Mouse (Mus musculus) cerebellum, adult 18-20 months (tissue): ENCODE data around the gene Xrcc4.
A peak's percentile ranks its signal among the peaks of the same experiment; 100 is the strongest.
"Not testable (repeated sequence)": the region's sequence is repeated elsewhere in the genome, so short reads cannot be mapped to it uniquely, and the experiment has no call there.

Source experiments
- DNase-seq, 2 experiments: peaks; one replicate each; pipeline ENCODE4 v3.0.0; 2021

The Xrcc4 gene

DNA sequence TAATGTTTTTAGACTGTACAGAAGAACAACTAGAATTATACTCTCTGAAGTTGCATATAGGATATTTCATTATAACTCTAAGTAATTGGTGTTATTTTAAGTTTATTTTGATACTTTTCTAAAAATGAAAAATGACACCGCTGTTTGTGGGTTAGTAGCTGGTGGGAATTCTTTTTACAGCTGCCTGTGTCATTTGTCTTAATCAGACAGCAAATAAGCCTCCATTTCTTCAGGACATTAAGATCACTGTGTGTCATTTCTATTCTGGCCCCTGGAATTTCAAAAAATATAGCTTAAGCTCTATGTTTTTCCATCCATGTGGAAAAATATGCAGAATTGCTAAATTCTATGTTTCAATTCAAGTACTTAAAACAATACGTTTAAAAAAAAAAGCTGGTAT, 287.5 kb downstream of the Xrcc4 start:
- no peak for DNase-seq

- DNase-seq, result no peak
Observed at GRCm38 (mm10) chr13:89797721-89798120, 291.7 kb downstream of the Xrcc4 start.

GRCm38 (mm10) chr13:89791475-89791874, 297.9 kb downstream of the Xrcc4 start:
- DNase-seq, result no peak

GRCm38 (mm10) chr13:89782886-89783285, 306.5 kb downstream of the Xrcc4 start:
- DNase-seq, result no peak

DNA sequence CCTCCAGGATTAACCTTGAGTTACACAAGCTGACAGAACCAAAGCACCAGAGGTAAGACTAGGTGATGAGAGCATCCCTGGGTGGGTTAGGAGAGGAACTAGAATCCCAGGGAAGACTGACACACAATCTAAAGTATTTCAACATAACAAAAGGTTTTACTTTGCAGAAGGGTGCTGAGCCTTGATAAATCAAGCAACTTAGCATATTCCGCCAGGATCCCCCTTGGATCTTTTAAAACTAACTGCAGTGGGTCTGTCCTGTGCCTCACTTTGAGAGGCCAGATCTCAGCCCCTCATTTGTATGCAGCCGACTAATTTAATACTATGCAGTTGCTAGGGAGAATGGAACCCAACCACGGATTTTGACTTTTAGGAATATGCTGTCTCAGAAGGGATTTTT, 309.1 kb downstream of the Xrcc4 start:
- no peak for DNase-seq

GRCm38 (mm10) chr13:89779208-89779911, 310.0 kb downstream of the Xrcc4 start:
- peak; percentile 53 to 56 for DNase-seq

GRCm38 (mm10) chr13:89777764-89778163, 311.6 kb downstream of the Xrcc4 start:
- DNase-seq, result no peak

- DNase-seq, result no peak
Observed at GRCm38 (mm10) chr13:89777146-89777545, 312.3 kb downstream of the Xrcc4 start.

- no peak for DNase-seq
Observed at GRCm38 (mm10) chr13:89766551-89766950, 322.9 kb downstream of the Xrcc4 start.

DNA sequence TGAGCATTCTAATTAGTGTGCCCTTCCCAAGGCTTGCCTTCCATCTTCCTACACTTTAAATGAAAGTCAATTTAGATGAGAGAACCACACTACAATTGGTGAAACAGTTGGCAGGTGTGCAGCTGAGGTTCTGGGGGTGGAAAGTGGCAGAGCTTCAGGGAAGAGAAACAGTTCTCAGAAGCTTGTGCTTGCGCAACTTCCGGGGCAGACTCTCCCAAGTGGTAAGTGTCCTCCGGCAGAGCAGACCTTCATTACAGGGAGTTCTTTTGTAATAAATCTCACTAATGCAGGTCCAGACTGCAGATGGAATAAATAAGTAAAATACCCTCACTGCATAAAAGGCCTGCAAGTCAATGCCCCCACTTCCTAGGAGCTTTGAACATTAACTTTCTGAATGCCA, 323.4 kb downstream of the Xrcc4 start:
- DNase-seq, result no peak

DNA sequence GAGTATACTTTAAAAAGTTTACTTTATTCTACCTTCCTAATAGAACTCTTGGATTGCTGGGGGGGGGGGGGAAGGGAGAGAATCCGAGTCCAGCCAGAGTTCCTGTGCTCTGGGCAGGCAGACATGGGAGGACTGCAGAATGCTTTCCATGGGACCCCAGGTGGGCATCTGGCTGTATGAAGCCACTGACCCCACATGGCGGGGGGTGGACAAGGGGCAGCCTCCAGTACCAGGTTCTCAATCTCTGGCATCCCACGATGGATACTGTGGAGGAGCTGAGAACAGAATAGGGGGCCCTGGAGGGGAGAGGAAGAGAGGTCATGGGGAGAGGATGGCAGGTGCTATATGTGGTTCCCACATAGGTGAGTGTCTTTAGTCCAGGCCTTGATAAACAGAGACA, 327.1 kb downstream of the Xrcc4 start:
- DNase-seq, result no peak

DNA sequence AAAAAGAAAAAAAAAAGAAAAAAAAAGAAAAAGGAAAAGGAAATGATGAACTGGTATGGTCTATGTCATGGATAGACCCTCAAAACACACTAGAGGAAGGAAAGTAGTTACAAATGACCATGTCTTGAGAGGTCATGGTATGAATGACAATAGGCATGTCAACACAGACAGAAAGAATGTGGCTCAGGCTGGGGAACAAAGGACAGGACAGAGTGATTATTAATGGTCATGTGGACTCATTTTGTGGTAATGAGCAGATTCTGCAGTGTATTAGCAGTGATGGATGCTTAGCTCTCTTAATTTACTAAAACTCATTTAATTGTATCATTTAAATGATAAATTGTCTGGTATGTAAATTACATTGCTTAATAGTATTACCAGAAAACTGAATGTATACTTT, 333.1 kb downstream of the Xrcc4 start:
- DNase-seq, result no peak

DNA sequence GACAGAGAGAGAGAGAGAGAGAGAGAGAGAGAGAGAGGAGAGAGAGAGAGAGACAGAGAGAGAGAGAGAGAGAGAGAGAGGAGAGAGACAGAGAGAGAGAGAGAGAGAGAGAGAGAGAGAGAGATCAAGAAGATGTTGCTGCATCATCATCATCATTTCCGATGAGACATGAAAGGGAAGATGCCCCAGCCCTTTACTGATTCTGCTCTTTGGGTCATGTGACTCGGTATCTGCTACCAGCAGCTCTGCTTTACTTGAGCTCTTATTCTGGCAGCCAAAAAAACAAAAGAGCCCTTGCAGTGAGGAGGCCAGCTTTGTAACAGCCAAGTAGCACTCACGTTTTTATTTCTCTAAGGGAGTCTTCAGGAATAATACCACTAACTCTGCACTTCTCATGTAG, 338.8 kb downstream of the Xrcc4 start:
- DNase-seq, result not testable (repeated sequence)

GRCm38 (mm10) chr13:89743201-89743600, 346.2 kb downstream of the Xrcc4 start:
- no peak for DNase-seq

DNA sequence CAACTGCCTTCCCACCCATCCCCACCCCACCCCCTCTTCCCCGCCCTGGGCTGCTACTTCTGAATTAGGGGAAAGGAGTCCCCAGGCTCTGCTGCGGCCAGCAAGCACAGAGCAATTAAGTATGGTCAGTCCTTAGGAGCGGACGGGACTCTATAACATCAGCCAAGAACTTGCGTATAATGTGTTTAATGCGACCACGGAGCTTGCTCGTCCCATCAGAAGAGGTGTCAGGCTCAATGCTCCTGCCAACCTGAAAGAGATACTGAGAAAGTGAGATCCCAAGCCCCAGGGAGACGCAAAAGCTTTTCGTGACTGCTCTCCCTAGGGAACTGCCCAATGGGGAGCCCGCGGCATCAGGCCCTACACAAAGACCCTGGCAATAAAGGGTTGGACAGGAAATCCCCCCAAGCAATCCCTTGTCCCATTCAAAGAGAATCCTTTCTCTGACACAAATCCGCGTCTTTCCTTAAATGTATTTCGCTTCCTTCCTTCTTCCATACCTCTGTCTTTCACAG, 346.7 kb downstream of the Xrcc4 start:
- no peak for DNase-seq

GRCm38 (mm10) chr13:89741766-89742685, 347.4 kb downstream of the Xrcc4 start, which contains the start of gene Vcan:
Vcan (minus strand) TSS chr13:89742509.
- peak; percentile 5 to 21 for DNase-seq

DNA sequence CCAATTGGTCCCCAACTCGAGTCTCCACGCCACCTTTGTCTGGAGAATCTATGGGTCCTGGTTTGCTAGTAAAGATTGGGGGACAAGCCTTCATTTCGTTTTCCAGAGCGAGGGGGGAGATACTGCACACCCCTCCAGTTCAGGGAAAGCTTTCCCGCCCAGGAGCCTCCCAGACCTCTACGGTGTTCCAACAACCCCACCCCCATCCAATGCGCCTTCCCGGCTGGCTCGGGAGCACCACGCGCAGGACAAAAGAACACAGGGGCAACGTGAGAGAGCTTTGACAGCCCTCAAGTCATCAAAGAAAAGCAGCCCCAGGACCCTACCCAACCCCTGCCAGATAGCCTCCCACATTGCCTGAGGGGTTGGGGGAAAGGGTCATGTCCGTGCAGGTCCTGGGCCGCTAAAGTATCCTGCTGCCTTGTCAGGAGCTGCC, 348.3 kb downstream of the Xrcc4 start:
- peak; percentile 6 to 15 for DNase-seq

DNA sequence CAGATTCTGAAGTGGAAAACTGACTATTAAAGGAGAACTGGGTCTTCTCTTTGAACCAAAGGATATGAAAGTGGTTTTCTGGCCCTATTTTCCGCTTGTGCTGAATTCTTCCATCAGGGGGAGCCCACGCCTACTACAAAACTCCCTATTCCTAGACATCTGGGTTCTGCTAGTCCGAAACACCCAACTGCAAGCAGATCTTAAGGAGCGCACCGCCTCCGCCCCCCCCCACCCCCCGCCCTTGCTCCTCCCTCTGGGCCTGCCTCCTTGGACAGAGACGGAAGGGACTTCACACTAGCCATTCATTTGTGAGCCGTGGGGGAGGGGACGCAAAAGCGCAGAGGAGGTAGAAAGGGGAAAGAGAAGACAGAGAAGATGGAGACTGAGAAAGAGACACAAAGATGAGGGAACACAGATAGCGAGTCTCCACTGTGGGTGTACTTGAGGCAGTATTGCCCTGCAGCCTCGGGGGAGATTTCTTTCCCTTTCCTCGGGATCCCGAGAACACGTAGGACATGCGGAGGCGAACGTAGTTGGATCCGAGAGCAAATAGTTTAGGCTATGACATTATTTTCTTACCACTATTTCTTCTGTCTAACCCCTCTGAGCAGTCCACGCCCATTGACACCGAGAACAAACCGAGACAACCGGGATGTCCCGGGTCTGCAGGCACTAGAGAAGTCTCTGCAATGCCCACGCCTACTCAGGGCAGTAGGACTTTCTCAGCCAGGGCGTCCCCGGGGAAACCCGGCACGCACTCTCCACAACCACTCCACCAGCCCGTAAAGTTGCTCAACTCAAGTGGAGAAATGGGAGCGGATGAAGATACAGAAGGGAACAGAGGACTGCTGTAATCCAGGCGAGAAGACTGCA, 348.9 kb downstream of the Xrcc4 start:
- DNase-seq, result peak; percentile 32 to 34

GRCm38 (mm10) chr13:89739696-89740242, 349.6 kb downstream of the Xrcc4 start:
- no peak for DNase-seq

GRCm38 (mm10) chr13:89738776-89739695, 350.4 kb downstream of the Xrcc4 start:
- DNase-seq, result peak; percentile 16 to 22

GRCm38 (mm10) chr13:89738275-89738674, 351.1 kb downstream of the Xrcc4 start:
- DNase-seq, result no peak
